Mouse (Mus musculus) testis, adult 2 months (tissue): ENCODE measurements around the gene Cryzl2.

ENCODE experiments used
- CTCF ChIP-seq: fragments of 200-500 bp; IDR thresholded peaks from 2 replicates; pipeline ENCODE4 v1.5.1; 2012; ENCODE audit warnings: low read depth, mild to moderate bottlenecking, inconsistent platforms, low read length, moderate library complexity; ENCODE audit not compliant: control insufficient read depth, insufficient read depth, insufficient replicate concordance
- POLR2A ChIP-seq: fragments of 200-500 bp; IDR thresholded peaks from 2 replicates; pipeline ENCODE4 v1.6.1; 2012; ENCODE audit warnings: low read depth, mild to moderate bottlenecking, inconsistent platforms, low read length, moderate library complexity; ENCODE audit not compliant: control insufficient read depth

- no peak for TF ChIP-seq CTCF
- TF ChIP-seq POLR2A: no peak
Observed at GRCm38 (mm10) chr1:157426933-157427332, 31.4 kb upstream of the Cryzl2 start.
